Mouse (Mus musculus) 3134 (cell line): Measurements from ENCODE around the gene Rasgrp4.
"Not testable (repeated sequence)": the region's sequence is repeated elsewhere in the genome, so short reads cannot be mapped to it uniquely, and the experiment has no call there.

Experiments used
- DNase-seq: peaks from one replicate; pipeline ENCODE4 v3.0.0-alpha.2; 2011; ENCODE audit warnings: low spot score; ENCODE audit not compliant: insufficient read length; ENCODE audit errors: extremely low read depth

Gene Rasgrp4

DNA sequence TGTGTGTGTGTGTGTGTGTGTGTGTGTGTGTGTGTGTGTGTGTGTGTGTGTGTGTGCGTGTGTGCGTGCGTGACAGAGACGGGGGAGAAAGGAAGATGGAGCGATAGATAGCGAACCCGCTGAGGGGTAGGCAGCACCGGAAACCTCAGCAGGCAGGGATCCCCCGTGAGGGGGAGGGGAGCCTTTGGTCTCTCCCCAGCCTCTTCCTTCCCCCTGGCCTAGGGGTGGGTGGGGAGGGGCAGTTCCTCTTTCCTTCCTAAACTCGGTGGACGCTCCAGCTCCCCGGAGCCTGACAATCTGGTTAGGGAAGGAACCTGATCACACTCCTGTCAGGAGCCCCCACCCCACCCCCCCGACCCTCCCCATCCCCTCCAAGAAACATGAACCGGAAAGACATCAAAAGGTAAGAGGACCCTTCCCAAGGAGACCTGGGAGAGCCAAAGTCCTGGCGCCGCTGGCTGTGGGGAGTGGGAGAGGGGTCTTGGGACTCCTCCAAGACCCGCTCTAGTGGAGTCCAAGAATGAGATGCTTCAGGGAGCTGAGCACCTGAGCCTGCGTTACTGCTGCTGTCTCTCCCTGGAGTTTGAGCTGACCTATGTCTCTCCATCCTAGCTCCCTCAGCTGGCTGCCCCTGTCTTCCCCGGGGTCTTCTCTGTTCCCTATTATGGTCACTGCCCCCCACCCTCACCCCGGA, at the start of gene Rasgrp4:
TSS of gene Rasgrp4 (plus strand) at position 159 of the 694 bp plus-strand sequence.
- DNase-seq, result no peak

- no peak for DNase-seq
These were observed 48.7 kb upstream of the Rasgrp4 start for GRCm38 (mm10) chr7:29085981-29086380.

DNA sequence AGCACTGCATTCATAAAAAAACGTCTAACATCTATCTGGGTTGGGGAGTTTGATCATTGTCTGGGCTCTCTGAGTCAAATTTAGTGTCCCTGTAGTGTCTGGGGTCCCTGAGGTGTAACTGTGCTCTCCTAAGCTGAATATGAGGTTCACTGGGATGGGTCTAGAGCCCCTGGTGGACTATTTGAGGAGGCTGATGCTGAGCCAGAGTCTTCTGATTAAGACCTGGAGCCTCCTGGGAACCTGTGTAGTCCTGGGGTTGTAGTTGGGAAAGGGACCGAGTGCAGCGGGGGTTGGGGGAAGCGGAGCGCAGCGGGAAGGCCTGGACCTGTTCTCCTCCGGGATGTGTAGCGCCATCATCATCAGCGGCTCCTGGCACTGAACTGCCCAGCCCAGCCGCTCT, 47.7 kb upstream of the Rasgrp4 start:
- DNase-seq, result no peak

DNA sequence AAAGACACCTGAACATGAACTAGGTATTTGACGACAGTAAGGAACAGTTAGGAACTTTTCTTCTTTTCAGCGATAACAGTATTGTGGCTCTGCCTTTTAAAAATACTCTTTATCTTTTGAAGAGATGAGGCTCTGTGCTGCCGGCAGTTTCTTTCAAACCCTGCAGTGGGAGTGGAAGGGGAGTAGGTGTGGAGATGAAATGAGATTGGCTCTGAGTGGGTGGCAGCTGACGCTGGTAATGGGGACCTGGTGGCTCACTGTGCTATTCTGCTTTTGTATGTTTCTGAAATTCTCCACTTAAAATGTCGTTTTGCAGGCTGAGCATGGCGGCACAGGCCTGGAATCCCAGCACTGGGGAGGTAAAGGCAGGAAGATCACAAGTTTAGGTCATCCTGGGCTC, 45.8 kb upstream of the Rasgrp4 start:
- no peak for DNase-seq

GRCm38 (mm10) chr7:29097131-29097530, 37.5 kb upstream of the Rasgrp4 start:
- DNase-seq, result no peak

DNA sequence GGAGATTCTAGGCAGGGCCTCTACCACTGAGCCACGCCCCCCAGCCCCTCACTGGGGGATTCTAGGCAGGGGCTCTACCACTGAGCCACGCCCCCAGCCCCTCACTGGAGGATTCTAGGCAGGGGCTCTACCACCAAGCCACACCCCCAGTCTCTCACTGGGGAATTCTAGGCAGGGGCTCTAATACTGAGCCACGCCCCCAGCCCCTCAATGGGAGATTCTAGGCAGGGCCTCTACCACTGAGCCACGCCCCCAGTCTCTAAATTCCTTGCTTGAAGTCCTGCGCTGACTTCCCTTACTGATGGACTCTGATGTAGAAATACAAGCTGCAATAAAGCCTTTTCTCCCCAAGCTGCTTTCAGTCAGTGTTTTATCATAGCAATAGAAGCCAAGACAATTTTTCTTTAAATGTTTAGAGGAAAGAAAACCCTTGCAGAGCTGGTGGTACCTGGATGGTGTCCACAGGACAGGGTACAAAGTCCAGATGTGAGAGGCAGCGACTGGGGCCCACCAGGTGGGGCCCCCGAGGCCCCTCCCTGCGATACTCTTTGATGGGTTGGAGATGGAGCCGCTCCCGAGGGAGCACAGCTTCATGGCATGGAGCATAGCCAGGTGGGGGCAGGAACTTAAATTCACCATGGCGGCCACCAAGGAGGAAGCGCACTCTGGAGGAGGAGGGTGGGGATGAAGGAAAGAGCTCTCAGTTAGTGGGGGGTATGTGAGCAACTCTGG, 33.2 kb upstream of the Rasgrp4 start:
- DNase-seq, result no peak

DNA sequence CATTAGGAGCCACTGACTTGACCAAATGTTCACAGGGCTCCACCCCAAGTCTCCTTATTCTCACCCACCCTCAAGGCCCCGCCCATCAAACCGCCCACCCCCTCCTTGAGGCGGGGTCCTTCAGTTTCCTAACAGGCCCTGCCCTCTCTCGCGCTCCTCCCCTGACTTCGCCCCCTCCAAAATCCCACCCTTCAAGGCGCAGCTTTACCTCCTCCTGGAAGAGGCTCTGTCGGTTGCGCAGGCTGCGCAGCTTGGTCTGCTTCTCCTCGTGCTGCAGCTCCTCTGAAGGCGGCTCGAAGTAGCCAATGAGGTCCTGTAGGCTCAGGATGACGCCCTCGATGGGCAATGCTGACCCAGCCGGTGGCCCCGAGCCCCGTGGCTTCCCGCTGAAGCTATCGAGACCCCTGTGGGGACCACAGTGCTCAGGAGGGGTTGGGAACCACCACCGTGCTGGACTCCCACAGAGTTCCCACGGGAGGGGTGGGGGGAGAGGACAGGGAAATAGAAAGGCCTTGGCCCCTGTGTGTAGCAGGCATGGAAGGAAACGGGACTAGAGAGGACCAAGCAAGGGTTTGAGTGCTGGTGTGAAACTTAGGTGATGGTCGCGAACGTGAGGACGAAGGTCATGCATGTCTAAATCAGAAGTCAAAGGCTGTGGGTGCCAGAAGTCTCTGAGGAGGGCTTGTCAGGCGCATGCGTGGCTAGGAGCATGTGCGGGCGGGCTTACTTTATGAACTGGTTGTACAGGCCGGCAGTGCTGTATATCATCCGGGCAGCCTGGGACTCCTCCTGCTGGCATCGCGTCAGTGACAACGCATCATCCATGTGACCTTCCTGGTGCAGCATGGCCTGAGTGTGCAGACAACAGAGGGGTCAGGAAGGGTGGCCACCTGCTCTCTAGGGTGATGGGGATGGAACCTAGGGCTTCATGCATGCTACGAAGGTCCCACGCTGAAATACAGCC, 25.4 kb upstream of the Rasgrp4 start:
- no peak for DNase-seq

GRCm38 (mm10) chr7:29118142-29118851, 16.4 kb upstream of the Rasgrp4 start:
- DNase-seq, result no peak

DNA sequence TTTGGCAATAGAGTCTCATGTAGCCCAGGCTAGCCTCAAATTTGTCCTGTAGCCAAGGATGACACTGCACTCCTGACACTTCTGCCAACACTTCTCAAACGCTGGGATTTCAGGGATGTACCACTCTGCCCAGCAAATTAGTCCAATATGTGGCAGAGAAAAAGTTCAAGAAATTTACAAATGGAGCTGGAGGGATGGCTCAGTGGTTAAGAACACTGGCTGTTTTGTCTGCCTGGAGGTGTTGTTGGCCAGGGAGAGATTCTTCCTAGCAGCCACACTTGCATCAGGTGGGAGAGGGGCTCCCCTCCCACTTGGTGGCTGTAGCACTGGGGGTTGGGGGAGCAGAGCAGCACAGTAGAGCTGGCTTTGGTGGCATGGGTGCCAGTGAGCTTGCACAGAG, 15.1 kb upstream of the Rasgrp4 start:
- DNase-seq, result no peak

- DNase-seq, result no peak
These were observed 11.8 kb upstream of the Rasgrp4 start for GRCm38 (mm10) chr7:29122821-29123220.

DNA sequence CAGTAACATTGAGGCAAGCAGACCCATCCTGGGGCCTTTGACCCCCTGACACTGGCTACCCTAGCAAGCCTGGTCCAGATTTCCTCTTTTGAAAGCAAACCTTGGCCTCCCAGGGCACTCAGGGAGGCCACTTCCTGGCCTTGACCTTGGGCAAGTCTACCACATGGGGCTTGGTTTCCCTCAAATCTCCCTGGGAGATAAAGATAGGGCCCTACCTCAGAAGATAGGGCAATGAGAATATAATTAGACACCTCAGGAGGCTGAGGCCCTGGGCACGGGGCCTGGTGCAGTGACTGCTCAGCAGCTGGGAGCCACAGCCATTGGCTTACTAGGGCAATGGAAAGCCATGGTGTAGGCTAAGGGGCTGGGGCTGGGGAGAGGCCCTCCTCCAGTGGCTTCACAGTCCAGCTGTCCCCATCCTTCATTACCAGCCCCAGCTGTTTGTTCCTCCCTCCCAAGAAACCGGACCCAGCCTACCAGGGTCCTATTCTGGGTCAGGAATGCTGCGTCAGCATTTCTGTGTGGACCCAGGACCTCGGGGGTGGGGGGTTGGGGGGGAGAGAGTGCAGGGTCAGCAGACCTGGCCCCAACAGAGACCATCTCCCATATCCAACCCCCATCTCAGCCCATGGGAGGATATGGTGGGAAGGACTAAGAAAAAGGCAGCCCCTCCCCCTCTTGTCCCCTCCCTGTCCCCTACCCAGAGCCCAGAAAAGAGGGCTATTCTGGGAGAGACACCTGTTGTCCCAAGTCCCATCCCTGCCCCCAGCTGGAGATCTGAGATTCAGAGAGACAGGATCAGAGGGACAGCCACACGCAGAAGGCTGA, 10.9 kb upstream of the Rasgrp4 start:
- DNase-seq, result no peak

GRCm38 (mm10) chr7:29124970-29125369, 9.7 kb upstream of the Rasgrp4 start, which contains the start of gene Ryr1:
Gene Ryr1 (minus strand): TSS chr7:29125179.
- no peak for DNase-seq

- DNase-seq, result no peak
These were observed 8.3 kb upstream of the Rasgrp4 start for GRCm38 (mm10) chr7:29126173-29126915.

GRCm38 (mm10) chr7:29128725-29129124, 5.9 kb upstream of the Rasgrp4 start:
- DNase-seq, result no peak

DNA sequence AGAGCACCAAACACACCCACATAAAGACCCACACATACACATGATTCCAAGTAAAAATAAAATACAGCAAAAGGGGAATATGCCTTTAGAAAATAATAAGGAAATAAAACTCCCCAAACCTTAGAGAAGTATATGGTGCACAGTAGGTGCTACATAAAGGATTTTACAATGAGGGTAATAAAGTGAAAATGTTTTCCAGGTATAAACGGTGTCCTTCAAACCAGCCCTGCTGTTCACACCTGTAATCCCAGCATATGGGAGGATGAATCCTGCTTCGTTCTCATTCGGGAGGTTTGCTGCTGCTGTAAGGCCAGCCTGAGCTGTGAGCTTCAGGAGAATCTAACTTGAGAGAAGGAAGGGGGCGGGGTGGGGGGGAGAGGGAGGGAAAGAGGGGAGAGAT, 421 bp upstream of the Rasgrp4 start:
- no peak for DNase-seq

DNA sequence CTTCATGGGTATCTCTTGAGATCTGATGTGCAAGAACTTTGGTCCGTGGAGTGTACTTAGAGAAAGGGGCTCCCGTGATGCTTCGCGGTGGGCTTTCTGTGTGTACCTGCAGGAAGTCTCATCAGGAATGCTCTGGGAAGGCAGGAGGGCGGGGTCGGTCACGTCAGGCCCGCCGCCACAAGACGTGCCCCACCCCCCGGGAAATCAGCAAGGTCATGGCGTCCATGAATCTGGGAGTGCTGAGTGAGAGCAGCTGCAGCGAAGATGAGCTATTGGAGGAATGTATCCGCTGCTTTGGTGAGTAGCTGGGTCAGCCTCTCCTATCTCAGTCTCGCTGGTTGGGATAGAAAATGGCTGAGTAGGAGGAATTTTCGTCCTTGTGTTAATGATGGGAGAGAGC, 2.8 kb downstream of the Rasgrp4 start:
- no peak for DNase-seq

GRCm38 (mm10) chr7:29139237-29139636, 4.6 kb downstream of the Rasgrp4 start:
- DNase-seq, result not testable (repeated sequence)

DNA sequence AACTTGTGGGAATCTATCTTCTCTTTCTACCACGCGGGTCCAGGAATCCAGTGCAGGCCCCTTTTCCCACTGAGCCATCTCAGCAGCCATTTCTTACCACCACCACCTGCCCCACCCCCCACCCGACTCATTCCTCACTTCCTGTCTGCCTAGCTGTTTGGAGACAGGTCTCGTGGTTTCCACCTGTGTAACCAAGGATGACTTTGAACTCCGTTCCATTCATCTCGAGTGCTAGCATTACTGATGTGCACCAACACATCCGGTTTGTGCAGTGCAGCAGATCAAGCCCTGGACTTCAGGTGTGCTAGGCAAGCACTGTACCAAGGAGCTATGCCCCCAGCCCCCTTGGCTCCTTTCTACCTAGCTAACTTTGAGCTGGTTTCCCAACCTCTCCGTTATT, 6.8 kb downstream of the Rasgrp4 start:
- no peak for DNase-seq

DNA sequence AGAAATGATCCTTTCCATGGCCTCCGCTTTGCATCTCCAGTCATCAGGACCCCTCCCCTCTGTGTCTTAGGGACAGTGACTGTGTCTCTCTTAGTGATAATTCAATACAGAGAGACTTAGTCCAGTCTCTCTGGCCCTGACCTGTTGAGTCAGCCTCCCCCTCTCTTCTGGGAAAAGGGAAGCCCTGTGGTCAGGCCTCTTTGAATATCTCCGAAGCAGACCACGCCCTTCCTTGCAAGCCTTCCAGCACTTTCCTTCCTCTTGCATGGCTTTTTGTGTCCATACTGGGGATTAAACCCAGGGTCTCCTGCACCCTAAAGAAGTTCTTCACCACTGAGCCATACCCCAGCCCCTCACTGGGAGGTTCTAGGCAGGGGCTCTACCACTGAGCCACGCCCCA, 9.4 kb downstream of the Rasgrp4 start:
- no peak for DNase-seq
